Mouse (Mus musculus) right cerebral cortex, postnatal 14 days (tissue): Measurements from ENCODE around the gene Map3k13.

Experiments
- DNase-seq: peaks from one replicate; pipeline ENCODE4 v3.0.0; 2022

Map3k13 gene

DNA sequence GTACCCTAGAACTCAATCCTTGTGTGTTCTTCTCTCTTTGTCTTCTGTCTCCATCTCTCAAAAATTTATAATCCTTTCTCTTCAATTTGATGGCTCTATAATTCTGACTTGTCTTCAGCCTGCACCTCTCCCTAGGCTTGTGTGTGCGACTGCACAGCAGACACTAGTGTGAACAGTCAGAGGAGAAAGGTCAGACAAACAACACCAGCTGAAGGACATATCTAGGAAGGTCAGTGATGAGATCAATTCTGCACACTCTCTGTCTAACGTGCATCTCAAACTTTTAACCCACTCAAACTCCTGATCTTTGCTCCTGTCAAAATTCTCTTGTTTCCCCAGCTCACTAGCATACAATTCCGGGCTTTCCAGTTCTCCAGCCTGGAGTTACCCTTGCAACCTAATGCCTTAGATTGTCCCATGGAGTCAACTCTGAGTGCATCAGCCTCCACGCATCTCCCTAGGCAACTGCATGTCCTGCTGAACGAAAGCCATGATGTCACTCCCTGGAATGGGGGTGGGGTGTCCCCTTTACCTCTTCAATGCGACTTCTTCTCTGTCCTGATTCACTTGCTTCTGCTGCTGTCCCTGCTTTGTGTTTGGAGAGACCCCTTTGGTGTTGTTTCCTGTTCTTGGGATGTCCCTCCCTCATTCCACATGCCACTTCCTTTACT is 19.2 kb downstream of the Map3k13 start:
- DNase-seq, result no peak

GRCm38 (mm10) chr16:21814861-21815668 is 20.9 kb downstream of the Map3k13 start:
- DNase-seq, result no peak

- DNase-seq, result no peak
These were observed 21.5 kb downstream of the Map3k13 start for GRCm38 (mm10) chr16:21815669-21816010.

- no peak for DNase-seq
These were observed 24.0 kb downstream of the Map3k13 start for GRCm38 (mm10) chr16:21818132-21818531.

DNA sequence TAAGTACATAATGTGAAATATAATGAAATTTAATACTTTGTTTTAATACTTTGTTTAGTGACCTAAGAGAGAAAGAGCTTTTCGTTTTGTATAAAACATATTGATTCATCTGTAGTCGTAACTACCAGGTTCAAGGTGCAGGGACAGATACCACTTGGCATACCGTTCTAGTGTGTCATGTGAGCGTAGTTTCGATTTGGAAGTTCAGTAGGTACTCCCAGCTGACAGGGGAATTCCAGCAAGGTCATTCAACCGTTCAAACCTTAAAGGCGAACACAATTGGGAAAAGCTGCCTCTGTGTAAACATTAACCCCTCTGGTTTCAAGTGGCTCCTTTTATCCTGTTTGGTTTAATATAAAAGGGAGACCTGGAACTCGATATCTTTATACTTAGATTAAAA is 24.5 kb downstream of the Map3k13 start:
- no peak for DNase-seq

DNA sequence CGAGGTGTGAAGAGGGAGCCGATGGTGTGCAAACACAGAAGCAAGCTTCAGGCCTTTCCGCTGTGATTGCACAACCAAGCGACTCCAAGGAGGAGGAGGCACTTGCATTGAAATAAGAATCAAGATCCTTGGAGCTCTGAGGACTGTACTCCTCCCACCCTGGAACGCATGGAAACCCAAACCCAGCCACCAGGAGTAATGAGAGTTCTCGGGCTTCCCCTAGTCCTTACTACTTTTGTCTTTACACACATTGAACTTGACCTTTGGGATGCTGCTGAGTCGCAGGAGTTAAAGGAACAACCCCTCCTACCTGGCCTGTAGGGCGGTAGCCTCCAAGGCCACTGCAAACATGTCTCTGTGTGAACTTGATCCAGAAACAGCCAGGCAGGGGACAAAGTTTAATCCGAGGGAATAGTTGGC is 31.5 kb downstream of the Map3k13 start:
- no peak for DNase-seq

- no peak for DNase-seq
These were observed 33.0 kb downstream of the Map3k13 start for GRCm38 (mm10) chr16:21827153-21827552.

DNA sequence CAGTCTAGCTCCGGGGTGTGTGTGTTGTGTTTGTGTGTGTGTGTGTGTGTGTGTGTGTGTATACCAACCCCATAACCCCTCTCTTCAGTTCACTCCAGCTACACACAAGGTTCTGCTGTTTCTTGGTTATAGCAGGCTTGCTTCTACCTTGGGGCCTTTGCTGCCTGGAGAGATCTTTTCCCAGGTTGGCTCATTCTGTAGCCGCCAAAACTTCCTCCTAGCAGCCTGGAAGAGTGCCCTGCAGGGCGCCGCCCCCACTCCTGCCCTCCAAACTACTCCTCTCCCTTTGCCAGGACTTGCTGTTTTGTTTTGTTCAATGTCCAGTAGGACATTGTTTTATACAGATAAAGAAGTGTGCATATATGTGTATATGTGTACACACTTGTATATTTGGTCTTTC is 33.4 kb downstream of the Map3k13 start:
- DNase-seq, result no peak

- no peak for DNase-seq
These were observed 35.6 kb downstream of the Map3k13 start for GRCm38 (mm10) chr16:21829711-21830110.

- no peak for DNase-seq
These were observed 36.6 kb downstream of the Map3k13 start for GRCm38 (mm10) chr16:21830784-21831183.

DNA sequence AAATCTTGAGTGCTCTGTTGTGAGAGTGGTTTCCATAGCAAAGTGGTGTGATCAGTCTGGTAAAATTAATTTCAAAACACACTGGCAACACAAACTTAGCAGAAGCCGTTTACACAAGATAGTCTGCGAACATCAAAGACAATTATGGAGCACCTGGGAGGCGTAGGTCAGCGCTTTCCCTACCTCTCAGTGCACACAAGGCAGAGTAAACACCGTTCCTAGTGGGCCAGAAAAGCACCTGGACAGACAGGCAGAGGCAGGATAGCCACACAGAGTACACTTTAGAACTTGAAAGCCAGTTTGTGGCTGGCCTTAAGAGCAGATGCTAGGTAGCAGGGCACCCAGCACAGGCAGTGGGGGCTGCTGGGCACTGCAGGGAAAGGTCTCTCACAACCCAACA is 37.6 kb downstream of the Map3k13 start:
- DNase-seq, result no peak

DNA sequence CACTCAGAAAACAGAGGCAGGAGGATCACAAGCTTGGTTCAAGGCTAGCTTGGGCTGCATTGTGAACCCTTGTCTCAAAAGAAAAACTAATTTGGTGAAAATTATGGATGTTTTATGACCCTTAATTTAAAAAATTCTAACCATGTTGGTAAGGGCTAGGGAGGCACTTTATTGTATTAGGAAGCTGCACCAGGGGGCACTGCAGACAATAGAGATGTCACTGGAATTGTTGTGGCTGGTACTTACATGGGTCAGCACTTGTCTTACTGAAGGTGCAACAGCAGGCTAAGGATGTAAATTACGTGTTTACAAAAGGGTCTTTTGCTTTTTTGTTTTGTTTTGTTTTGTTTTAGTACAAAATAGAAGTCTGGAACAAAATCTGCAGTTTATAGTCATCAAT is 39.3 kb downstream of the Map3k13 start:
- no peak for DNase-seq

GRCm38 (mm10) chr16:21833970-21834369 is 39.8 kb downstream of the Map3k13 start:
- no peak for DNase-seq

DNA sequence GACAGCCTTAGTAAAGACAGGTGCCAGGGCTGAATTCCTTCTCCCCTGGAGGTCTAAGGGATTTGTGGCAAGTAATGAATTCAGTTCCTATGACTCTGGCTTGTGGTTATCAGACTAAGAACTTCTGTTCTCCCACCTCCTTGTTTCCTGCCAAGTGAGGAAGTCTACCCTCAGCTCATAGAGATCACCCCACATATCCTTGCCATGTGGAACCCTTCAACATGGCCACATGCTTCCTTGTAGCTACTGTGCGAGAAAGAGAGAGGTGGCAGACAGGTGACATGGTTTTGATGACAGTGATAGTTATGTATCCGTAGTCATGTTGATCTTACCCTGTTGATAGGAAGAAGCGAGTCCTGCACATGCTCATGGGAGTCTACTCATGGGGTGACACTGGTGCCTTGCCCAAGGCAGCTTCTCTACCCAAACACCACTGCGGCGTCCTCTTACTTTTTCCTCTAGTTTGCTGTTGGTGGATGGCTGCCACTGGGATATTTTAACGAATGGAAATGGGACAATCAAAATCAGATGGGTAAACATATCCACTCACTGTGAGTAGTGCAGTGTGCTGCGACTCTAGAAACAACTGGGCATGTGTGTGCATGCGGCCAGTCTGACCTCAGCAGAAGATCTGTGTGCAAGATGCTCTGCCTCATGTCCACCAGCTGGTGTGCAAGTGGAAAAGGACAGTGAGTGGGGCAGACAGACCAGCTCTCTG is 40.9 kb downstream of the Map3k13 start:
- DNase-seq, result no peak

GRCm38 (mm10) chr16:21835584-21835931 is 41.4 kb downstream of the Map3k13 start:
- DNase-seq, result no peak

GRCm38 (mm10) chr16:21836311-21837072 is 42.3 kb downstream of the Map3k13 start:
- DNase-seq, result no peak

DNA sequence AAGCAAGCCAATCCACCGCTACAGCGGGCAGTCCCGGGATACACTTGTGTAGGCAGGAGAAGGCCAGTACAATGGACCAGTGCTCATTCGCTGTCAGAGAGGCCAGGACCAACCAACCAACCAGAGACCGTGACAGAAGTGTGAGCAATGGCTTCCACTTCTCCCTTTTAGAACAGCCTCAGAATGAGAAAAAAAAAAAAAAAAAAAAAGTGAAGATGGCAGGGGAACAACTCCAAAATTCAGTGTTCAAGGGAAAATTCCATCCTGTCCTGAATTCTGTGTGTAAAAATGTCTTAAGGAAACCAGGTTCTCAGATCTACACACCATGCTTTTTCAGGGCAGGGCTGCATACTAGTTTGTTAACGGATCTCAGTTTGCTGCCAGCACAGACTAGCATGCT is 43.5 kb downstream of the Map3k13 start:
- DNase-seq, result no peak

DNA sequence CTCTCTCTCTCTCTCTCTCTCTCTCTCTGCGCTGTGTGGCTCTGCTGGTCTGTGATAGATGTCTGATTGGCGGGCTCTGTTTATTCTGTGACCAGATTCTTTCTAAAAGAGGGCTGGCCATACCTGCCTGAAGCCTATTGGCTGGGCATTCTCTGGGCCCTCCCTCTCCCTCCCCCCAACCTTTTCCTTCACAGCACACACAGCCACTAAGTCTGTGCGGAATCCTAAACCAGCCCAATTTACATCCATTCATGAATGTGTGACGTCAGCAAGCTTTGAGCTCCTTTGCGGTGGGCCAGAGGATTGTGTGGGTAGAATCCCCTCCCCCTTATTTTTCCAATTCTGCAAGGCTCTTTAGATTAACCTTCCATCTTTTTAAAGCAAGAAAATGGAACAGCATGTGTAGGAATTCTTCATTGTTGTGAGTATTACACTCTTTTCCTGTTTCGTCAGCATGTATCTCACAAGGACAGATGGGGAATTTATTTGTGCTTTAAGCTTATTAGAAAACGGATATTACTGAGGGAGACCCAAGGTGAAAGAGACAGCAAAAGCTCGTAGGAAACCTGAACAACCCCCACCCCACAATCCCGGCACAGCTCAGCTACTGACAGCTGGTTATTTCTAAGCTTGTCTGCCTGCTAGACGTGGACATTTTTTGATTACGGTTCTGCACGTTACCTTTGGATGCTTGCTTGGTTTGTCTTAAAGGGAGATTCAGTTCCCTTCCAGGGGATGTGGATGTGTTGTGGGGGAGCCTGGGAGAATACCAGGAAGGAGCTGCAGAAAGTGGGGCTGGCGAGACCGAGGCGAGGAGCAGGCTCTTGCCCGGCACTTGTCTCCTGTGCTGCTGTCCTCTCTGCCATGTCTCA is 51.9 kb downstream of the Map3k13 start:
- peak; percentile 60 for DNase-seq

DNA sequence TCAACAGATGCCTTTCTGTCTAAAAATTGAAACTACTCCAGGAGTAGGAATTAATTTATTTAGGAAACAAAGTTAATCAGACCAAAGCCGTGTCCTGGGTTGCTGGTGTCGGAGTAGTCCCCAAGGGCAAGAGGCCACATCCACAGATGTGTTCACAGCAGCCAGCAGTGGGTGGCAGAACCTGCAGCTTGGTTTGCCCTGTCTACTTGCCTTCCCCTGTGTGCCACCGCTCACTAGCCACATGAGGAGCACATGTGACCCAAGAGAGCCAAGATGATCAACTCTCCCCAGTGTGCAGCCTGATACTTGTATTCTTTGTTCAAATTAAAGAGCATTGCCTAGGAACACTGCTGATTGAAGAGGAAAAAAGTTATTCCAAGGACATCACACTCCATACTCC is 54.3 kb downstream of the Map3k13 start:
- DNase-seq, result no peak

DNA sequence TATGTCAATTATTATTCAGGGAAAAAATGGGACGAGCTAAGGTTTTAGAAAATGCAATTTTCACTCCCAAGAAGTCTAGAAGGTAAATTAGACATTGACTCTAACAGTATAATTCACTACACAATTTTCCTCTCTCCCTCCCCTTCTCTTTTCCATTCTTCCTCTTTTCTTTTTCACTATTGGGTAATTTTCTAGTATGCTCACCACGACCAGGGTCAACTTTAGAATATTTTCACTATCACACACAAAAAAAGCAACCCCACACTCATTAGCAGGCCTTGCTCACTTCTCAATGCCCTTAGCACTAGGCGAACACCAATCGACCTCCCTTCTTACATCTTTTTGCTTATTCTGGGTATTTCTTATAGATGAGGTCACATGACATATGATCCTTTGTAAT is 54.7 kb downstream of the Map3k13 start:
- no peak for DNase-seq

DNA sequence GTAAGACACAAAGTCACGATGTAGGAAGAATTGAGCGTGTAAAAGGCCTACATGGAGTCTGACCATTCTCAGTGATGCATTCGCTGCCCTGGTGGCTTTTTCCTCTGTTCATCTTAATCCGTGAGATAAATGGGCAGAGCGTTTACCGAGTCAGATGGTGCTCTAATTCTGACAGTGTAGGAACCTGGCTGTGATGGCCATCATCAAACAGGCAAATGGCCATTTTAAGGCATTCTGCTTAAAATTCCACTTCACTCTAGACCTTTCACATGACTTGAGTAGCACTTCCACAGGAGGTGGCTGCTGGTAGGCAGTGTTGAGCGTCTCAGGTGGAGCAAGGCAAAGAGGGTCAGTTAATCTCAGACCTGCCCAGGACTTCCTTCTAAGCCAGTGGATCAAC is 58.2 kb downstream of the Map3k13 start:
- no peak for DNase-seq

DNA sequence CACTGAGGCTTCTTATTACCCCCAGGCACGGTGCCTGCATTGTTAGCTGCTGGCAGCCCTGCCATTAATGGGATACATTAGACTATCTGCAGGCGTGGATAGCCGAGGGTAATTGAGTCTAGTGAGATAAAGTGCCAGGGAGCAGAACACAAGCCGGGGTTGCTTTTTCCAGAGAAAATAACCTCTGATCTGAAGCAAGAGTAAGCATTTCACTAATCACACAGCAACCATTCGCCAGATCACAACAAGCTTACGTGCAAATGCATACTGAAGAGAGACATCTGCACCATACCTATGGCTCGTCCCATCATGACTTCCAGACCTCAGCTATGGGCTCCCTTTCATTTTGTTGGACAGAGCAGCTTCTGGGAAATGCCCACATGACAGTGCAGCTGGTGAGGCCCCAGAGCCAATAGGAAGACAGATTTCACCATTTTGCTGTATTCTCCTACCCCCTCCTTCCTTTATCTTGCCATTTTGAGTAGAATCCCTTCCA is 59.3 kb downstream of the Map3k13 start:
- DNase-seq, result no peak
